Mouse (Mus musculus): ENCODE results near the gene Ccl19. TPM values are rescaled to one million over a fixed set of nuclear protein-coding genes. Genes with fewer than 3 reads are reported as not detected.
"Not testable (repeated sequence)": the region's sequence is repeated elsewhere in the genome, so short reads cannot be mapped to it uniquely, and the experiment has no call there.

Ccl19 gene
- polyA plus RNA-seq (2016; fragmentation: Nextera tagmentation; extraction: Ambion mirVana), result not detected in 2 replicates

- H3K4me3 ChIP-seq; H3K27me3 ChIP-seq; H3K9ac ChIP-seq; ATAC-seq (ENCODE audit: low FRiP score); H3K4me1 ChIP-seq; H3K4me2 ChIP-seq (replicated peaks); H3K9me3 ChIP-seq (replicated peaks); H3K27ac ChIP-seq; H3K36me3 ChIP-seq: not testable (repeated sequence)
- WGBS, result no CpG with 5 or more reads among the region's 6 CpGs
Measured at GRCm38 (mm10) chr4:42756477-42756876, at the start of gene Ccl19. Gene Ccl19, minus strand, starts transcription at chr4:42756577.

GRCm38 (mm10) chr4:42773893-42774292 lies 17.5 kb upstream of the Ccl19 start, which contains the start of gene Ccl21a:
Gene Ccl21a, minus strand, starts transcription at chr4:42773993.
- H3K4me3 ChIP-seq; H3K27me3 ChIP-seq; H3K9ac ChIP-seq; ATAC-seq (ENCODE audit: low FRiP score); H3K36me3 ChIP-seq; H3K9me3 ChIP-seq (replicated peaks); H3K4me1 ChIP-seq; H3K4me2 ChIP-seq (replicated peaks); H3K27ac ChIP-seq: not testable (repeated sequence)
- no CpG with 5 or more reads among the region's 5 CpGs for WGBS

DNA sequence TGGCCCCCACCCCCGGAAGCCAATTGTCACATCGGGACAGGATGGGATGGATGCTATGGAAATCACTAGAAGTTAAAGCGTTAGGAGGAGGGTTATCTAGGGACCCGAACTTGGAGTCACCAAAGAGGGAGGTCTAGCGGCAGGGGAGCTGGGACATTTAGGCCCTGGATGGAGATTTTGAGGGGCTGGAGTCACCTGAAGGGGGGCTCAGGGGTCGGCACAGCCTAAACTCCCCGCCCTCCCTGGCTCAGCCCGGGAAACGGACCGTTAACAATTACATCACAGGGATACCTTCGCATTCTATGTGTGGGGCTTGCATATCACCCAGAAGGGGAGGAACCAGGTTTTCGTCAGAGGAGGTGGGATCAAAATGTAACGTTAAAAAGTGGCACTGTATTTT lies 21.1 kb downstream of the Ccl19 start, which contains the start of gene 4930578G10Rik:
Gene 4930578G10Rik (plus strand): TSS at position 301 of the 400 bp plus-strand sequence.
- not testable (repeated sequence) for H3K4me1 ChIP-seq; H3K27ac ChIP-seq; H3K4me2 ChIP-seq (replicated peaks); H3K9me3 ChIP-seq (replicated peaks); H3K27me3 ChIP-seq; ATAC-seq (ENCODE audit: low FRiP score); H3K36me3 ChIP-seq; H3K4me3 ChIP-seq; H3K9ac ChIP-seq
- no CpG with 5 or more reads among the region's 13 CpGs for WGBS

Other genes starting within 250 kb of the Ccl19 start
- gene Fam205a2, start 228.4 kb downstream of the Ccl19 start, polyA plus RNA-seq (2016; fragmentation: Nextera tagmentation; extraction: Ambion mirVana), result 0.05 TPM in 1 of 2 replicates, not detected in the other
- not detected in 2 replicates for gene Gm10591, start 144.4 kb downstream of the Ccl19 start, polyA plus RNA-seq (2016; fragmentation: Nextera tagmentation; extraction: Ambion mirVana)
- gene Gm2564, start 126.9 kb downstream of the Ccl19 start, polyA plus RNA-seq (2016; fragmentation: Nextera tagmentation; extraction: Ambion mirVana), result not detected in 2 replicates
- not detected in 2 replicates for gene Ccl27b, start 101.3 kb downstream of the Ccl19 start, polyA plus RNA-seq (2016; fragmentation: Nextera tagmentation; extraction: Ambion mirVana)
- gene Il11ra2, start 94.7 kb downstream of the Ccl19 start, polyA plus RNA-seq (2016; fragmentation: Nextera tagmentation; extraction: Ambion mirVana), result not detected in 2 replicates
- gene 4930578G10Rik, start 21.0 kb downstream of the Ccl19 start, polyA plus RNA-seq (2016; fragmentation: Nextera tagmentation; extraction: Ambion mirVana), result 0.73 and 1.1 TPM in 2 replicates
- gene Ccl21a, start 17.4 kb upstream of the Ccl19 start, polyA plus RNA-seq (2016; fragmentation: Nextera tagmentation; extraction: Ambion mirVana), result 4.1 and 5.5 TPM in 2 replicates
- gene Fam205a1, start 97.3 kb upstream of the Ccl19 start, polyA plus RNA-seq (2016; fragmentation: Nextera tagmentation; extraction: Ambion mirVana), result 0.05 and 0.21 TPM in 2 replicates
- gene Gm12394, start 100.2 kb upstream of the Ccl19 start, polyA plus RNA-seq (2016; fragmentation: Nextera tagmentation; extraction: Ambion mirVana), result 0.31 and 0.48 TPM in 2 replicates
- 1.9 and 2.4 TPM in 2 replicates for gene Fam205c, start 117.7 kb upstream of the Ccl19 start, polyA plus RNA-seq (2016; fragmentation: Nextera tagmentation; extraction: Ambion mirVana)
- 7.9 TPM in 2 replicates for gene Phf24, start 160.1 kb upstream of the Ccl19 start, polyA plus RNA-seq (2016; fragmentation: Nextera tagmentation; extraction: Ambion mirVana)
- 32.4 and 37.4 TPM in 2 replicates for gene Dnajb5, start 193.2 kb upstream of the Ccl19 start, polyA plus RNA-seq (2016; fragmentation: Nextera tagmentation; extraction: Ambion mirVana)
- 0.61 and 1.2 TPM in 2 replicates for gene 1700022I11Rik, start 213.0 kb upstream of the Ccl19 start, polyA plus RNA-seq (2016; fragmentation: Nextera tagmentation; extraction: Ambion mirVana)
- gene Vcp, start 243.9 kb upstream of the Ccl19 start, polyA plus RNA-seq (2016; fragmentation: Nextera tagmentation; extraction: Ambion mirVana), result 626 and 637 TPM in 2 replicates

All from hindbrain, embryonic 12.5 days (tissue).